Mouse (Mus musculus) megakaryocyte, embryonic 14.5 days (primary cell): ENCODE measurements around the gene Bcas1. TPM values are rescaled to one million over a fixed set of nuclear protein-coding genes. Genes with fewer than 3 reads are reported as not detected.

Experiments used
- H3K27me3 ChIP-seq: replicated peaks from 2 replicates; pipeline ENCODE3; 2012; ENCODE audit warnings: inconsistent platforms
- H3K36me3 ChIP-seq: replicated peaks from 2 replicates; pipeline ENCODE3; 2012; ENCODE audit warnings: low read length, inconsistent platforms, mixed read lengths
- H3K4me1 ChIP-seq: 2 replicates; pipeline ENCODE4 v1.6.1; 2012; ENCODE audit warnings: inconsistent platforms
- H3K4me3 ChIP-seq: replicated peaks from 2 replicates; pipeline ENCODE3; 2012; ENCODE audit warnings: moderate library complexity, mild to moderate bottlenecking, inconsistent platforms
- H3K9me3 ChIP-seq: 2 replicates; pipeline ENCODE4 v1.6.1; 2012; ENCODE audit warnings: inconsistent platforms
- FLI1 ChIP-seq: IDR thresholded peaks from 2 replicates; pipeline ENCODE4 v1.6.1; 2012; ENCODE audit warnings: low read length, inconsistent platforms, mixed read lengths
- GATA1 ChIP-seq: IDR thresholded peaks from 3 replicates; pipeline ENCODE4 v1.6.1; 2012; ENCODE audit warnings: mixed read lengths, low read length, inconsistent platforms, borderline replicate concordance
- polyA plus RNA-seq: library from polyadenylated mRNA; stranded (reverse); fragments of >175 nt; gene quantifications from 2 replicates; pipeline ENCODE4 v1.2.3, GENCODE M21; 2012; ENCODE audit warnings: low replicate concordance; ENCODE audit not compliant: insufficient read depth

The Bcas1 gene
- polyA plus RNA-seq, 1 experiment = not detected

- Histone ChIP-seq H3K4me3 (no peak overlapping the region), H3K27me3 (no peaks in the 10 kb centered on the region), H3K9me3 (peaks cover 18% of the 10 kb centered on the region), H3K4me1 (no peaks in the 10 kb centered on the region), H3K36me3 (no peaks in the 10 kb centered on the region)
- TF ChIP-seq FLI1 = no peak
- TF ChIP-seq GATA1 = no peak
These were observed 1.3 kb upstream of the Bcas1 start for GRCm38 (mm10) chr2:170428966-170429365.

- TF ChIP-seq FLI1 (no peak), GATA1 (no peak)
- H3K9me3 ChIP-seq = peaks cover 28% of the 10 kb centered on the region
- no peaks in the 10 kb centered on the region for H3K4me1 ChIP-seq
- H3K4me3 ChIP-seq = no peak overlapping the region
- H3K36me3 ChIP-seq = no peaks in the 10 kb centered on the region
- no peaks in the 10 kb centered on the region for H3K27me3 ChIP-seq
These were observed 3.5 kb downstream of the Bcas1 start for GRCm38 (mm10) chr2:170424131-170424530.

GRCm38 (mm10) chr2:170421924-170422323 is 5.7 kb downstream of the Bcas1 start:
- peaks cover 25% of the 10 kb centered on the region for H3K9me3 ChIP-seq
- no peaks in the 10 kb centered on the region for H3K27me3 ChIP-seq
- no peak overlapping the region for H3K4me3 ChIP-seq
- TF ChIP-seq FLI1 (no peak), GATA1 (no peak)
- no peaks in the 10 kb centered on the region for H3K4me1 ChIP-seq
- no peaks in the 10 kb centered on the region for H3K36me3 ChIP-seq

DNA sequence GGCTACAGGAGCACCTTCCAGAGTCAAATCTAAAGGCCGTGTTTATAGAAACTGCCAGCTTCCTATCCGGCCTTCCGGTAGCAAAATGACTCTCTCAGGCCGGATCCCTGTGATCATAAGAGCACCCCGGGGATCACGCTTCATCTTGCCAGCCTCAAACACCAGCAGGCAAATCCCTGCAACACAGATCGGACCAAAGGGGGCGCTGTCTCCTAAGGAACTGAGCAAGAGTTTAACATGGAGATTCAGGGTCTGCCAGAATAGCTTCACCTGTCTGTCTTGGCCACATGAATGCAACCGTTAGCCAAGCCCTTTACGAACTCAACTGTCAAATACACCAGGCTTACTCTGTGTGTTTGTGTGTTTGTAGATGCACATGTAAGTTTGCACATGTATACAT is 8.9 kb downstream of the Bcas1 start:
- Histone ChIP-seq H3K9me3 (peaks cover 10% of the 10 kb centered on the region), H3K36me3 (no peaks in the 10 kb centered on the region), H3K4me1 (no peaks in the 10 kb centered on the region), H3K4me3 (no peak overlapping the region), H3K27me3 (no peaks in the 10 kb centered on the region)
- TF ChIP-seq GATA1 (no peak), FLI1 (no peak)

DNA sequence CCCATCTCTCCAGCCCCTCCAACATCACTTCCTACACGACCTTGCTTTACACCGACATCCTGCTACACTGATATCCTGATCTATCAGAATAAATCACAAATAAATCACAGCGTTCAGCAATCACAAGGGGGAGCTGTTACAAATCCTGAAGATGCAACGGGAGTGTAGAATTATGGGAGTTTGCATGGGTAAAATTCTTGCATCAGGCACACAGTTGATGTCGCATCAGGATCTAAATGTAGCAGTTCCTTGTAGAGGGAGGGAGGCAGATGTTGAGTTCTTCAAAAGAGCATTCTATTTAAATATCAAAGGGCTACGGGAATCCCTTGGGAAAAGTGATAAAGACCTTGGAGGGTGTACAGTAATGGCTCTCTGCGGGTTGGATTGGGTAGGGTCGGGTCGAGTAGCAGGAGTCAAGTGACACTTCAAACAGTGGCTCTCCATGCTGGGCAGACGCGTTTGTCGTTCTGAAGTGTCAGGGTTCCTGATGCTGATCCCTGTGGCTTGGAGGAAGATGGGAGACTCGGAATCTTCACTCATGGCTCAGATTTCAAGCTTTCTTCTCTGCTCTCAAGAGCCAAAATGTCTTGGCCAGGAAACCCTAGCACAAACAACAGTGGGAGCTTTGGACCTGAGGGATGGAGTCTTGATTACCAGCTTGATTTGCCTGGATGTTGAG is 16.0 kb downstream of the Bcas1 start:
- Histone ChIP-seq H3K9me3 (peaks cover 16% of the 10 kb centered on the region; the same call in 1 of the 2 replicates), H3K27me3 (peaks cover 43% of the 10 kb centered on the region), H3K4me1 (no peaks in the 10 kb centered on the region), H3K4me3 (no peak overlapping the region), H3K36me3 (no peaks in the 10 kb centered on the region)
- TF ChIP-seq FLI1 (no peak), GATA1 (no peak)

DNA sequence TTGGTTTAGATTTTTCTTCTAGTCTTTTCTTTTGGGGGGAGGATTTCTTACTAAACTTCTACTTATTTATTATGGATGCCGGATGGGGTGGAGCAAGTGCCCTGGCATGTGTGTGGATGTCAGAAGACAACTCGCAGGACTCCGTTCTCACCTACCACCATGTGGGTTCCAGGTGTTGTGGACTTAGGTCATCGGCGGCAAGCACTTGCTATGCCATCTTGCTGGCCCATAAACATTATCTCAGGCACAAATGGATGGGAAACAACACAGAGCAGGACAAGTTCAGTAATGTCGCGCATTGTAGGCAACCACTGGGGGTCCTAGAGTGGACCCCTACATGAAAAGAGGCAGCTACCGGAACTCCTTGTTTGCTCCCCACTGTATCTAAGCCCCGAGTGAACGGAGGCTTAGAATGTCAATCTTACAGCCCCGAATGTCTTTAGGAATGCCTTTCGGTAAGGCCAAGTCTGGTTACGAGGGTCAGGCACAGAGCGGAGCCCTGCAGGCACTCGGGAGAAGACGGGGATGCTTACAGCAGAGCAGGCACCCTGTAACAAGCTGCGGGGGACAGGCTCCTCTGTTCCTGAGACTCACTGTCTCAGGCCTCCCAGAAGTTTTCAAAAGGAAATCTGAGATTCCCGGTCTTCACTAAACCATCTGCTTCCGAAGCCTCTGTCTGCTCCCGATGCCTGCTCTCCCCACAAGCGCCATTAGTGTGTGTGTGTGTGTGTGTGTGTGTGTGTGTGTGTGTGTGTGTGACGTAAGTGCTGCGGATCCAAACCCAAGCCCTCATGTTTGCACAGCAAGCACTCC is 16.8 kb downstream of the Bcas1 start:
- peaks cover 16% of the 10 kb centered on the region; the same call in 1 of the 2 replicates for H3K9me3 ChIP-seq

DNA sequence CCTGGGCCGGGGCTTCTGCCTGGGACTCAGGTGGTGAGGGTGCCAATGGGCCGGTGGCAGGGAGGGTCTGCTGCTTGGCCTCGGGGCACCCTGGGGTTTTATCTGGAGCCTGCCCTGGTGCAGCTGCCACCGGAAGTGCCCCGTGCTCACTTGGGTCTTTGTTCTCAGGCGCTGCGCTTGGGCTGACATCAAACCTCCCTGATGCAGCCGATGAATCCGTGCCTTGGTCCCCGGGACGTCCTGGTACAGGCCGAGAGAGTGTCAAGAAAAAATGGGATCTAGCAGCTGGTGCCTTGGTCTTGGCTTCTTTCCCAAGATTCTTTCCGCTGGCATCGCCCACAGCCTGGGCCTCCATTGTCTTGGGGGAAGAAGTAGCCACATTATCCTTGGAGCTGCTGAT is 21.2 kb downstream of the Bcas1 start:
- peaks cover 42% of the 10 kb centered on the region for H3K27me3 ChIP-seq
- no peaks in the 10 kb centered on the region for H3K36me3 ChIP-seq
- no peak overlapping the region for H3K4me3 ChIP-seq
- H3K4me1 ChIP-seq = peaks cover under 1% of the 10 kb centered on the region; the same call in 1 of the 2 replicates
- TF ChIP-seq GATA1 (no peak), FLI1 (no peak)
- H3K9me3 ChIP-seq = no peaks in the 10 kb centered on the region

More for the DNA sequence above, 16.8 kb downstream of the Bcas1 start:
- H3K4me1 ChIP-seq = no peaks in the 10 kb centered on the region
- H3K36me3 ChIP-seq = no peaks in the 10 kb centered on the region
- peaks cover 48% of the 10 kb centered on the region for H3K27me3 ChIP-seq
- H3K4me3 ChIP-seq = no peak overlapping the region
- TF ChIP-seq GATA1 (no peak), FLI1 (no peak)

GRCm38 (mm10) chr2:170404781-170405573 is 22.7 kb downstream of the Bcas1 start:
- Histone ChIP-seq H3K9me3 (no peaks in the 10 kb centered on the region), H3K4me3 (no peak overlapping the region), H3K27me3 (peaks cover 43% of the 10 kb centered on the region), H3K4me1 (peaks cover 11% of the 10 kb centered on the region), H3K36me3 (no peaks in the 10 kb centered on the region)
- no peak for TF ChIP-seq GATA1
- TF ChIP-seq FLI1 = no peak

- H3K27me3 ChIP-seq = peaks cover 39% of the 10 kb centered on the region
- H3K4me3 ChIP-seq = no peak overlapping the region
- H3K36me3 ChIP-seq = no peaks in the 10 kb centered on the region
- H3K9me3 ChIP-seq = no peaks in the 10 kb centered on the region
- TF ChIP-seq GATA1 (no peak), FLI1 (no peak)
- H3K4me1 ChIP-seq = peaks cover 11% of the 10 kb centered on the region
These were observed 23.8 kb downstream of the Bcas1 start for GRCm38 (mm10) chr2:170403666-170404385.
